In the genomic region with DNA sequence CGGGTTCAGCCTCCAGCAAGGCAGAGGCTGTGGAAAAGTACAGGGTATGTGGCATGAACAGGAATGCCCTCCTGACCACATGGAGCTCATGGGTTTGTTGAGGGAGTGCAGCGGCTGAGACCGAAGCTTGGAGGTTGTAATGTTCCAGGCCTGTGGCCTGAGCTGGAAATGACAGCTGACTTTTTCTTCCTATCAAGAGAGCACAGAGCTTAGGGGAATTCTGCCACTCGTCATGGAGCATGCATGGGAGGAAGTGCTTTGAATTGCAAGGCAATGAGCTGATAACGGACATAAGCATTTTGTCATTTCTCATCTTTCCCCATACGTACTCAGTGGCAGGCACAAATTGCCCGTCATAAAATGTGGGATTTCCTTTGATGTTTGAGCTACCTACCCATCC, we compare ENCODE assay signal across 22 mouse cellular contexts.
A peak's percentile ranks its signal among the peaks of the same experiment; 100 is the strongest.
DNase-seq lines count a peak whose midpoint lies in the region; ATAC-seq and TF ChIP-seq lines count a peak whose summit lies in the region.
"Had no signal": no experiment of that assay in that cellular context is flagged by ENCODE, and none has a peak within 500 bp of the region (broad histone marks: within the 10 kb centered on the region; RNA-seq: fewer than 3 reads in every experiment).

No protein-coding gene starts in this region.

- H3K4me2 ChIP-seq in hindbrain, embryonic 15.5 days, result no peak overlapping the region
- no peak overlapping the region for H3K4me2 ChIP-seq in lung, postnatal 0 days (replicated peaks; ENCODE audit: low read depth, low read length)
- H3K4me2 ChIP-seq in forebrain, embryonic 15.5 days (replicated peaks), result no peak overlapping the region
- H3K4me2 ChIP-seq: heart, embryonic 13.5 days; liver, embryonic 15.5 days; stomach, embryonic 15.5 days had no signal

- H3K27me3 ChIP-seq in hindbrain, embryonic 15.5 days, result no peaks in the 10 kb centered on the region
- no peaks in the 10 kb centered on the region for H3K27me3 ChIP-seq in hindbrain, embryonic 10.5 days (ENCODE audit: insufficient read depth, poor library complexity, severe bottlenecking)
- no peaks in the 10 kb centered on the region for H3K27me3 ChIP-seq in lung, postnatal 0 days (replicated peaks; ENCODE audit: insufficient read depth, low read length)
- H3K27me3 ChIP-seq in Patski, result no peaks in the 10 kb centered on the region
- no peaks in the 10 kb centered on the region for H3K27me3 ChIP-seq in forebrain, embryonic 15.5 days
- H3K27me3 ChIP-seq: heart, embryonic 13.5 days; liver, embryonic 15.5 days; stomach, embryonic 15.5 days had no signal

- POLR2A ChIA-PET in Patski (lab: Charles Lee), result no interaction called here

- H3K36me3 ChIP-seq in hindbrain, embryonic 15.5 days, result no peaks in the 10 kb centered on the region
- no peaks in the 10 kb centered on the region for H3K36me3 ChIP-seq in hindbrain, embryonic 10.5 days
- H3K36me3 ChIP-seq in lung, postnatal 0 days (ENCODE audit: insufficient read depth, low read length), result no peaks in the 10 kb centered on the region
- H3K36me3 ChIP-seq in forebrain, embryonic 15.5 days, result no peaks in the 10 kb centered on the region
- H3K36me3 ChIP-seq: embryonic facial prominence, embryonic 10.5 days; heart, embryonic 13.5 days; limb, embryonic 10.5 days; liver, embryonic 15.5 days; stomach, embryonic 15.5 days had no signal

- H3K4me3 ChIP-seq in hindbrain, embryonic 15.5 days, result no peak overlapping the region
- H3K4me3 ChIP-seq in hindbrain, embryonic 10.5 days, result no peak overlapping the region
- H3K4me3 ChIP-seq in lung, postnatal 0 days (ENCODE audit: low read depth, low read length), result no peak overlapping the region
- no peak overlapping the region for H3K4me3 ChIP-seq in forebrain, embryonic 15.5 days
- H3K4me3 ChIP-seq: embryonic facial prominence, embryonic 10.5 days; heart, embryonic 13.5 days; limb, embryonic 10.5 days; liver, embryonic 15.5 days; stomach, embryonic 15.5 days had no signal

- 69% methylated on average over 7 of the region's 7 CpGs for WGBS in hindbrain, embryonic 15.5 days
- WGBS in hindbrain, embryonic 10.5 days, result 81% methylated on average over 7 of the region's 7 CpGs
- WGBS in lung, postnatal 0 days, result 29% methylated on average over 7 of the region's 7 CpGs
- WGBS in forebrain, embryonic 15.5 days, result 83% methylated on average over 7 of the region's 7 CpGs

- no peaks in the 10 kb centered on the region for H3K9me3 ChIP-seq in hindbrain, embryonic 15.5 days
- no peaks in the 10 kb centered on the region for H3K9me3 ChIP-seq in hindbrain, embryonic 10.5 days
- H3K9me3 ChIP-seq in lung, postnatal 0 days (ENCODE audit: low read length), result no peaks in the 10 kb centered on the region
- H3K9me3 ChIP-seq in forebrain, embryonic 15.5 days, result no peaks in the 10 kb centered on the region
- H3K9me3 ChIP-seq: embryonic facial prominence, embryonic 10.5 days; heart, embryonic 13.5 days; limb, embryonic 10.5 days; liver, embryonic 15.5 days; stomach, embryonic 15.5 days had no signal

- no peak overlapping the region for H3K9ac ChIP-seq in hindbrain, embryonic 15.5 days
- no peak overlapping the region for H3K9ac ChIP-seq in lung, postnatal 0 days (replicated peaks; ENCODE audit: low read depth)
- no peak overlapping the region for H3K9ac ChIP-seq in forebrain, embryonic 15.5 days (replicated peaks)
- H3K9ac ChIP-seq: heart, embryonic 13.5 days; liver, embryonic 15.5 days; stomach, embryonic 15.5 days had no signal

- TF ChIP-seq CTCF in lung, postnatal 0 days (IDR thresholded peaks at IDR 0.05), result no peak
- TF ChIP-seq CTCF in Patski (IDR thresholded peaks at IDR 0.05), result no peak

- DNase-seq in hindbrain, embryonic 10.5 days (ENCODE audit: low spot score), result no peak
- DNase-seq in lung, postnatal 0 days (ENCODE audit: low spot score), result peak; percentile 47
- no peak for DNase-seq in lung, postnatal 14 days
- peak; percentile 13 for DNase-seq in Patski (ENCODE audit: low read depth, low spot score)
- peak; percentile 4 to 29 for DNase-seq in lung, postnatal 4 days
- DNase-seq: adrenal gland, postnatal 36 days; cerebellum, adult 9-11 months; gastrocnemius, postnatal 14 days; heart, adult 18-20 months; heart, postnatal 14 days; kidney, adult 9 months; kidney, postnatal 14 days; liver; thymus, postnatal 25 days had no signal

- H3K27ac ChIP-seq in hindbrain, embryonic 15.5 days (replicated peaks), result 0 out of 2 replicates have a peak overlapping the region, but pooled peaks have one; percentile 1
- H3K27ac ChIP-seq in hindbrain, embryonic 10.5 days, result no peak overlapping the region
- no peak overlapping the region for H3K27ac ChIP-seq in lung, postnatal 0 days (ENCODE audit: low read length)
- no peak overlapping the region for H3K27ac ChIP-seq in forebrain, embryonic 15.5 days (replicated peaks)
- H3K27ac ChIP-seq: embryonic facial prominence, embryonic 10.5 days; heart, embryonic 13.5 days; limb, embryonic 10.5 days; liver, embryonic 15.5 days; stomach, embryonic 15.5 days had no signal

- CTCF ChIA-PET in Patski (lab: Charles Lee), result no interaction called here

- ATAC-seq in hindbrain, embryonic 15.5 days (ENCODE audit: low FRiP score, low read depth), result 0 out of 2 replicates have a peak, but pooled peaks have one; percentile 20
- ATAC-seq in lung, postnatal 0 days, result peak; percentile 47; the same call in 1 of the 2 replicates
- ATAC-seq in Patski, result peak; percentile 47
- ATAC-seq in forebrain, embryonic 15.5 days (replicated peaks), result no peak
- ATAC-seq: forebrain, embryonic 16.5 days had no signal

- no peaks in the 10 kb centered on the region for H3K4me1 ChIP-seq in hindbrain, embryonic 15.5 days (replicated peaks)
- H3K4me1 ChIP-seq in hindbrain, embryonic 10.5 days (replicated peaks), result peaks cover 2% of the 10 kb centered on the region; the same call in 1 of the 2 replicates
- H3K4me1 ChIP-seq in lung, postnatal 0 days (ENCODE audit: insufficient read depth, low read depth, low read length), result no peaks in the 10 kb centered on the region
- H3K4me1 ChIP-seq in forebrain, embryonic 15.5 days, result no peaks in the 10 kb centered on the region
- H3K4me1 ChIP-seq: embryonic facial prominence, embryonic 10.5 days; heart, embryonic 13.5 days; limb, embryonic 10.5 days; liver, embryonic 15.5 days; stomach, embryonic 15.5 days had no signal

- in situ Hi-C loops in Patski (cut with MboI; ENCODE audit: low pct_unique_long_range_greater_than_20kb), result no loop called here

- no peak for TF ChIP-seq EP300 in lung, postnatal 0 days (IDR thresholded peaks at IDR 0.05)

Comparison
In these comparisons a context has a peak if more than half of its experiments do, and no peak if none do; other contexts are left out.
1. DNase-seq: peak in lung, postnatal 0 days (single experiment), Patski (single experiment) and lung, postnatal 4 days (2 of 2); none in hindbrain, embryonic 10.5 days (single experiment) and lung, postnatal 14 days (single experiment).